Mouse (Mus musculus) large intestine, adult 2 months (tissue): ENCODE data around the gene Tm7sf3. TPM values are rescaled to one million over a fixed set of nuclear protein-coding genes. Genes with fewer than 3 reads are reported as not detected.

Experiments
- DNase-seq: peaks from one replicate; pipeline ENCODE4 v3.0.0-alpha.2; 2012; ENCODE audit warnings: low read depth, low spot score
- WGBS: fragments of 180-500 bp; shearing (Covaris S2); methylation state at CpG from one replicate; pipeline ENCODE4 v1.1.7; 2018; 5-methylcytosine and 5-hydroxymethylcytosine counted together
- polyA plus RNA-seq: library from polyadenylated mRNA; depleted of rRNA; stranded (reverse); fragments of >200 nt; gene quantifications from 2 replicates; pipeline ENCODE4 v1.2.3, GENCODE M21; 2012

The Tm7sf3 gene
- polyA plus RNA-seq, 1 experiment, result 20.6 TPM

DNA sequence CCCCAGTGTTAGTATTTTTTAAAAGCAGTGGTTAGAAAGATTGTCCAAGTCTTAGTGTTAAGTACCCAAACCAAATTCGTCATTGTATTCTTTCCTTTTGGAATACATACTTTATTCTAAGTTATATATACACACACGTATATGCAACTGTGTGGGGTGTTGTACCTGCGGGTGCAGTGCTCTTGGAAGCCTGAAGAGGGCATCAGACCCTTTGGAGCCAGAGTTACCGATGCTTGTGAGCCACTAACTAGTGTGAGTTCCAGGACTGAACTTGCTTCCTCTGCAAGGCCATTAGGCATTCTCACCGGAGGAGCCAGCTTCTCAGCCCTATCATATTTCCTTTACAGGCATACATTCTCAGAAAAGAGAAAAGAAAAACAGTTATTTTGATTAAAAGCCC, 20.1 kb upstream of the Tm7sf3 start:
- 31% methylated on average over 5 of the region's 5 CpGs for WGBS
- no peak for DNase-seq

DNA sequence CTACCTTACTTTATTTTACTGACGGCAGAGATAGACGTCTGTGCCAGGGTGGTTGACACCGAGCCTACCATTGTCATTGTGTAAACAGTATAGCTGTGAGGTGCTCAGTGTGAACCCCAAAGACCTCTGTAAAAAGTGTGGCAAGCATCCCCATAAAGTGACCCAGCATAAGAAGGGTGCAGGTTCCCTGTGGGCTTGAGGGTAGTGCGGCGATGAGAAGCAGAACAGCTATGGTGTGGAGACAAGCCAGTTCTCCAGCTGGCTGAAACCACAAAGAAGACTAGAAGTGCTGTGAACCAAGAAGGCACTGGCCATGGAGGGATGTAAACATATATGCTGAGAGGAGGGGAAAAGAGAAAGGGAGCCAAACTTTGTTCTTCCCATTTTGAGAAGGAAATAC, 19.0 kb upstream of the Tm7sf3 start:
- no peak for DNase-seq
- 64% methylated on average over 5 of the region's 5 CpGs for WGBS

DNA sequence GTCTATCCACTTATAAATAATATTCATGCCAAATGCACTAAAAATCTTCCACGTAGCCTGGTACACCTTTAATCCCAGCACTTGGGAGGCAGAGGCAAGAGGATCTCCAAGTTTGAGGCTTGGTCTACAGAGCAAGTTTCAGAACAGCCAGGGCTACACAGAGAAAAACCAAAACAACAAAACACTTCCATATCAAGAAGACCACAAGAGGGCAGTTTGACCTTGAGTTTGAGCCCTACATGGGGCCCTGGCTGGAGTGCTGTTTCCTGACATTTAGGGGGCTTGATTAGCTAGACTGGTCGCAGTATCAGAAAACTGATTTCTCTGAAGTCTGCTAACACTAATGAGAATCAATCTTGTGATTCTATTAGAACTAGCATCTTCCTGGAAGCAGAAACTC, 18.0 kb upstream of the Tm7sf3 start:
- WGBS, result 65% methylated on average over 2 of the region's 2 CpGs
- DNase-seq, result no peak

DNA sequence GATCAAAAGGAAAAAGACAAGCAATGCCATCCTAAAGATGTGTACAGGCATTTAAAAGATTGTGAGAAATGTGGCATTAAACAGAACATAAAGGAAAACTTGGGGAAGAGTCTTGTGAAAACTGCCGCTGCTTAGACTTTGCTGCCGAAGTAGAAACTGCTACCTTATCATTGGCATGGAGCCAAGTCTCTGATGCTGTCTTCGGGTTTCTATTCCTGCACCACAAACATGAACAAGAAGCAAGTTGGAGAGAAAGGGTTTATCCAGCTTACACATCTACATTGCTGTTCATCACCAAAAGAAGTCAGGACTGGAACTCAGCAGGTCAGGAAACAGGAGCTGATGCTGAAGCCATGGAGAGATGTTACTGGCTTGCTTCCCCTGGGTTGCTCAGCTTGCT, 10.6 kb upstream of the Tm7sf3 start:
- WGBS, result 55% methylated on average over 3 of the region's 3 CpGs
- DNase-seq, result no peak

- no peak for DNase-seq
These were observed 8.8 kb upstream of the Tm7sf3 start for GRCm38 (mm10) chr6:146651431-146651830.

- no peak for DNase-seq
- WGBS, result 44% methylated on average over 2 of the region's 2 CpGs
These were observed 7.4 kb upstream of the Tm7sf3 start for GRCm38 (mm10) chr6:146650013-146650412.

- no peak for DNase-seq
- 4% methylated on average over 11 of the region's 11 CpGs for WGBS
These were observed 553 bp upstream of the Tm7sf3 start for GRCm38 (mm10) chr6:146643184-146643570.

- WGBS, result 54% methylated on average over 11 of the region's 11 CpGs
- no peak for DNase-seq
These were observed 908 bp downstream of the Tm7sf3 start for GRCm38 (mm10) chr6:146641621-146642210.

DNA sequence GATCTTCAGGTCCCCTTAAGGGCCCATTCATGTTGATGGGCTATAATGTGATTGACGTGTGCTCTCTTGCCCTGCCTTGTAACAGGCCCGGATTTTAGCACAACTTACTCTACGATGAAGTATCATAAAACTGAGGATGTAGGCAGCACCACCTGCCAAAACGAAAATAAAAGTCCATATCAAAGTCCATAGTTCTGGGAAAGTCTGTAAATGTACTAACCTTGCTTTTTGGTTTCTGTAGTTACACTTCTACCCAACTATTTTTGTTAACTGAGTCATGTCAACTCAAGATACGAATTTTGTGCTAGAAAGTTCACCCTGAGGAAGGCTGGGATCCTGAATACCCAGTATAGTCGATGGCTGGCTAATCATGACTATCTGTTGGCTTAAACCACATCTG, 1.6 kb downstream of the Tm7sf3 start:
- DNase-seq, result no peak
- 26% methylated on average over 6 of the region's 6 CpGs for WGBS

GRCm38 (mm10) chr6:146640068-146640965, 2.3 kb downstream of the Tm7sf3 start:
- 75% methylated on average over 7 of the region's 7 CpGs for WGBS
- no peak for DNase-seq

DNA sequence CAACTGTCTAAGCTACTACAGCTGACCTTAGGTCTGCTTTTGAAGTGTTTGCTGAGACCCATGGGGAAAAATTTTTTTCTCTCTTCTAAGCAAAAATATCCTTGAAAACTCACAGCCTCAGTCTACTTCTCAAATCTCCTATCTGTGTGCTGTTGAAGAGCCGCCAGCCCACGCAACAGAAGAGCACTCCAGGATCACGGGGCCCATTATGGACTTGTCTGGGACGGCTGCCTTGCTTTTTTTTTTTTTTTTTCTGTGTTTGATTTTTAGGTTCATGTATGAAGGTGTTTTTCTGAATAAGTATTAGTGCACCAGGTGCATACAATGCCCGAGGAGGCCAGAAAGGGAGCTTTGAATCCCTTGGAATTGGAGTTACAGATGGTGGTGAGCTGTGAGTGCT, 6.1 kb downstream of the Tm7sf3 start:
- DNase-seq, result no peak
- 83% methylated on average over 5 of the region's 5 CpGs for WGBS

GRCm38 (mm10) chr6:146634759-146635606, 7.6 kb downstream of the Tm7sf3 start:
- WGBS, result 66% methylated on average over 4 of the region's 4 CpGs
- no peak for DNase-seq

GRCm38 (mm10) chr6:146634015-146634722, 8.5 kb downstream of the Tm7sf3 start:
- no peak for DNase-seq
- WGBS, result under 1% methylated on average over 80 of the region's 82 CpGs

DNA sequence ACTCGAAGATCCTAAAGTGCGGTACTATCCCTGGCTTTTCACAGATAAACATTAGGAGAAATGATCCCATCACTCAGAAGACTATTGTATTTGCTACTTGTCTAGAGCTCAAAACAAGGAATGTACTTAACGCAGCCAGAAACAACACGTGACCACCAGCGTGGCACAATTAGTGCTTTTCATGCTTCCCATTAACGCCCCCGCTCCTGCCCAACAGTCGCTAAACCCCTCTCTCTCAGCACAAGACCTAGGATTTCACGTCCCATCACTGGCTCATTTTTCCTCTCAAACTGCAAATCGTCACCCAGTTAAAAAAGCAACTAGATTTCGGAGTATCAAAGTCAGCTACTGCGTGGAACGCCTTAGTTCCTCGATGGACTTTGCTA, 9.0 kb downstream of the Tm7sf3 start:
- 8% methylated on average over 14 of the region's 14 CpGs for WGBS
- DNase-seq, result no peak

- WGBS, result 63% methylated on average over 8 of the region's 8 CpGs
- DNase-seq, result no peak
These were observed 9.5 kb downstream of the Tm7sf3 start for GRCm38 (mm10) chr6:146633097-146633496.

- 89% methylated on average over 9 of the region's 9 CpGs for WGBS
- no peak for DNase-seq
These were observed 10.2 kb downstream of the Tm7sf3 start for GRCm38 (mm10) chr6:146632403-146632802.

GRCm38 (mm10) chr6:146631847-146632246, 10.8 kb downstream of the Tm7sf3 start:
- WGBS, result 80% methylated on average over 8 of the region's 8 CpGs

DNA sequence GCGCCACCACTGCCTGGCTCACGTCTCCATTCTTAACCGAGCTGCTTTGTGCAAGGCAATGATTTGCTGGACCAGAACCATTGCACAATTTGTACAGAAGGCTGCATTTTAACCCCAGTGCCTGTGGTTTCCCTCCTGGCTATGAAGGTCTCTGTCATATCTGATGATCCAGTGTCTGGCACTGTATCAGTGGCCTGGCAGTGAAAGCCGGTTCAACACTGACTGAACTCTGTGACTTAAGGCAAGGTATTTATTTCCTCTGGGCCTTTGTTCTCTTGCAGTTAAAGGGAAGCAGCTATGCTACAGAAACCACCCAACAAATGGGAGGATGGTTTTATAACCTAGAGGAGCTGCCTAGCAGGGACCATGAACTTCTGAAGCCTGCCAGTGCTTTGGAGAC, 11.7 kb downstream of the Tm7sf3 start:
- WGBS, result 66% methylated on average over 4 of the region's 4 CpGs
- no peak for DNase-seq

More at GRCm38 (mm10) chr6:146631847-146632246, 10.8 kb downstream of the Tm7sf3 start:
- no peak for DNase-seq

- 72% methylated on average over 9 of the region's 9 CpGs for WGBS
- DNase-seq, result no peak
These were observed 12.6 kb downstream of the Tm7sf3 start for GRCm38 (mm10) chr6:146629781-146630756.
